Mouse (Mus musculus) C2C12 (cell line): ENCODE measurements around the gene Dhx32.

ENCODE experiments used
- CTCF ChIP-seq: IDR thresholded peaks from one replicate; pipeline ENCODE4 v1.5.1; 2011; ENCODE audit not compliant: control insufficient read depth, insufficient read depth, insufficient read length
- MYOD1 ChIP-seq: IDR thresholded peaks from one replicate; pipeline ENCODE4 v1.6.1; 2011; ENCODE audit warnings: low read depth; ENCODE audit not compliant: control insufficient read depth, insufficient read length
- USF1 ChIP-seq: IDR thresholded peaks from one replicate; pipeline ENCODE4 v1.6.1; 2011; ENCODE audit warnings: low read depth, mild to moderate bottlenecking, control low read depth, moderate library complexity

- TF ChIP-seq CTCF (no peak), USF1 (no peak), MYOD1 (no peak)
These were observed 53.2 kb downstream of the Dhx32 start for GRCm38 (mm10) chr7:133729351-133729750.
